Mouse (Mus musculus): ENCODE data around the gene Gm17334. TPM values are rescaled to one million over a fixed set of nuclear protein-coding genes. Genes with fewer than 3 reads are reported as not detected.

Gene Gm17334
- polyA plus RNA-seq, 1 experiment, result not detected

GRCm38 (mm10) chr11:53768422-53769184 lies 4.4 kb downstream of the Gm17334 start:
- TF ChIP-seq GATA1 (IDR thresholded peaks at IDR 0.05; ENCODE audit: low read length), result no peak

GRCm38 (mm10) chr11:53764581-53764980 lies 8.4 kb downstream of the Gm17334 start:
- no peak for TF ChIP-seq GATA1 (IDR thresholded peaks at IDR 0.05; ENCODE audit: low read length)

GRCm38 (mm10) chr11:53763496-53764140 lies 9.4 kb downstream of the Gm17334 start:
- TF ChIP-seq GATA1 (IDR thresholded peaks at IDR 0.05; ENCODE audit: low read length), result no peak

- no peak for TF ChIP-seq GATA1 (IDR thresholded peaks at IDR 0.05; ENCODE audit: low read length)
Observed at GRCm38 (mm10) chr11:53762827-53763495, 10.0 kb downstream of the Gm17334 start.

GRCm38 (mm10) chr11:53762426-53762825 lies 10.6 kb downstream of the Gm17334 start:
- TF ChIP-seq GATA1 (IDR thresholded peaks at IDR 0.05; ENCODE audit: low read length), result no peak

- TF ChIP-seq GATA1 (IDR thresholded peaks at IDR 0.05; ENCODE audit: low read length), result no peak
Observed at GRCm38 (mm10) chr11:53761822-53762221, 11.2 kb downstream of the Gm17334 start.

- no peak for TF ChIP-seq GATA1 (IDR thresholded peaks at IDR 0.05; ENCODE audit: low read length)
Observed at GRCm38 (mm10) chr11:53761284-53761683, 11.7 kb downstream of the Gm17334 start.

GRCm38 (mm10) chr11:53759545-53760406 lies 13.2 kb downstream of the Gm17334 start:
- TF ChIP-seq GATA1 (IDR thresholded peaks at IDR 0.05; ENCODE audit: low read length), result no peak

- TF ChIP-seq GATA1 (IDR thresholded peaks at IDR 0.05; ENCODE audit: low read length), result no peak
Observed at GRCm38 (mm10) chr11:53758791-53759351, 14.1 kb downstream of the Gm17334 start.

- no peak for TF ChIP-seq GATA1 (IDR thresholded peaks at IDR 0.05; ENCODE audit: low read length)
Observed at GRCm38 (mm10) chr11:53757612-53758011, 15.4 kb downstream of the Gm17334 start.

GRCm38 (mm10) chr11:53755011-53755595 lies 17.9 kb downstream of the Gm17334 start:
- no peak for TF ChIP-seq GATA1 (IDR thresholded peaks at IDR 0.05; ENCODE audit: low read length)

- TF ChIP-seq GATA1 (IDR thresholded peaks at IDR 0.05; ENCODE audit: low read length), result no peak
Observed at GRCm38 (mm10) chr11:53749716-53750352, 23.2 kb downstream of the Gm17334 start.

- no peak for TF ChIP-seq GATA1 (IDR thresholded peaks at IDR 0.05; ENCODE audit: low read length)
Observed at GRCm38 (mm10) chr11:53749306-53749705, 23.7 kb downstream of the Gm17334 start.

GRCm38 (mm10) chr11:53748614-53749013 lies 24.4 kb downstream of the Gm17334 start:
- no peak for TF ChIP-seq GATA1 (IDR thresholded peaks at IDR 0.05; ENCODE audit: low read length)
